Mouse (Mus musculus) bone marrow, adult 2 months (tissue): ENCODE results near the gene Sipa1l2.

Source experiments
- CTCF ChIP-seq: fragments of 200-500 bp; IDR thresholded peaks from 2 replicates; pipeline ENCODE4 v1.5.1; 2011; ENCODE audit warnings: low read length, control low read depth; ENCODE audit not compliant: control insufficient read depth, insufficient read depth
- POLR2A ChIP-seq: fragments of 200-500 bp; IDR thresholded peaks from 2 replicates; pipeline ENCODE4 v1.6.1; 2011; ENCODE audit warnings: low read depth, mild to moderate bottlenecking, control low read depth, low read length, borderline replicate concordance; ENCODE audit not compliant: control insufficient read depth

GRCm38 (mm10) chr8:125518951-125519350 is 50.7 kb downstream of the Sipa1l2 start:
- TF ChIP-seq POLR2A: no peak
- TF ChIP-seq CTCF: no peak
